Mouse (Mus musculus) stomach, adult 2 months (tissue): Measurements from ENCODE around the gene Clic1. TPM values are rescaled to one million over a fixed set of nuclear protein-coding genes. Genes with fewer than 3 reads are reported as not detected.

Source experiments
- polyA plus RNA-seq: library from polyadenylated mRNA; depleted of rRNA; stranded (reverse); fragments of >200 nt; gene quantifications from 2 replicates; pipeline ENCODE4 v1.2.3, GENCODE M21; 2012; rRNA removed

Clic1 gene
- polyA plus RNA-seq = 131 and 147 TPM in 2 replicates

GRCm38 (mm10) chr17:35049561-35050016, at the start of gene Clic1:
TSS of gene Clic1 (plus strand) at chr17:35049966.

DNA sequence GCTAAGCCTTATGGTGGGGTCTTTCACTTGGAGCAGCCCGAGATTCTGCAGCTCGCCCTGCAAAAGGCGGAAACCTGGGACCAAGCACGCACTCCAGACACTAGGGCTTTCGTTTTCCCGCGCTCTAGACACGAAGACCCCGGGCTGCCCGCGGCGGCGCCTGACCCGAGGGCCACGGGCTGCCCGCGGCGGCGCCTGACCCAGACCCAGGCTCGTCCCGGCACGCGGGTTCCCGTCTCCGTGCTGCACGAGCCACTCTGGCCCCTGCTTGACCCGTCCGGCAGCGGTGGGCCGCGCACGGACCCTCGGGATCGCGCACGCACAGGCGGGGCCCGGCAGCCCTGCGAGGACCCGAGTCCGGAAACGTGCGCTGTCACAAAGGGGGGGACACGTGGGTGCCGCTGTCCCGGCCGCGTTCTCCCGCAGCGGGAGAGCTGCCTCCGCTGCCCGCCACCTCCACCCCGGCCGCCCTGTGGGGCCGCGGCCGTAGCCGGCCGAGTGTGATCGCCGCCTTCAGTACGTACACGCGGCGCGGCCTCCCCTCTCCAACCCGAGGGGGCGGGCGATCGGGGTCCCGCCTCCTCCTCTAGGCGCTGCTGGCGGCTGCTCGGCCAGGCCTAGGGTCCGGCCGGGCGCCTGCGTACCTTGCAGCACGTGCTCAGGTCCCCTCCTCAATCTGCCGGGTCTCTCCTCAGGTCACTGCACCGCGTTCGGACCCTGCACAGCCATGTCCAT, 48.9 kb upstream of the Clic1 start, which contains the start of gene Vars:
Gene Vars (plus strand): TSS at position 271 of the 735 bp plus-strand sequence.

DNA sequence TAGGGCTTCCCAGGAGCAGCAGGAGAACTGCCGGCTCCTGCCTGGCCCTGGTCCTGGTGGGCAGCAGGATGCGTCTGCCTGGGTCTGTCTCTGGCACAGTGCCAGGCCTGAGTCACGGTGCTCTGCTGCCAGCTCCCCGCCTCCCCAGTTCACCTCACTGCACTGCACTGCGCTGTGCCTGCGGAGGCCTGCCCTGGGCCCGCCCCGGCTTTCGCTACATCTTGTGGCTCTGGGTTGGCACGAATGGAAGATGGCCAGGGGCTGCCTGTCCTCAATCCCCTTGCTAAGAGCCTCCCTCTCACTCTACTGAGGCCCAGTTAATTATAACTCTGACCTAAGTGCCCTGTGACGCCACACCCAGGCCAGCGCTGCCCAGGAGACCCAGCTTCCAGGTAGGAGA, 33.4 kb upstream of the Clic1 start, which contains the start of gene Vwa7:
Gene Vwa7 (plus strand): TSS at position 204 of the 400 bp plus-strand sequence.

DNA sequence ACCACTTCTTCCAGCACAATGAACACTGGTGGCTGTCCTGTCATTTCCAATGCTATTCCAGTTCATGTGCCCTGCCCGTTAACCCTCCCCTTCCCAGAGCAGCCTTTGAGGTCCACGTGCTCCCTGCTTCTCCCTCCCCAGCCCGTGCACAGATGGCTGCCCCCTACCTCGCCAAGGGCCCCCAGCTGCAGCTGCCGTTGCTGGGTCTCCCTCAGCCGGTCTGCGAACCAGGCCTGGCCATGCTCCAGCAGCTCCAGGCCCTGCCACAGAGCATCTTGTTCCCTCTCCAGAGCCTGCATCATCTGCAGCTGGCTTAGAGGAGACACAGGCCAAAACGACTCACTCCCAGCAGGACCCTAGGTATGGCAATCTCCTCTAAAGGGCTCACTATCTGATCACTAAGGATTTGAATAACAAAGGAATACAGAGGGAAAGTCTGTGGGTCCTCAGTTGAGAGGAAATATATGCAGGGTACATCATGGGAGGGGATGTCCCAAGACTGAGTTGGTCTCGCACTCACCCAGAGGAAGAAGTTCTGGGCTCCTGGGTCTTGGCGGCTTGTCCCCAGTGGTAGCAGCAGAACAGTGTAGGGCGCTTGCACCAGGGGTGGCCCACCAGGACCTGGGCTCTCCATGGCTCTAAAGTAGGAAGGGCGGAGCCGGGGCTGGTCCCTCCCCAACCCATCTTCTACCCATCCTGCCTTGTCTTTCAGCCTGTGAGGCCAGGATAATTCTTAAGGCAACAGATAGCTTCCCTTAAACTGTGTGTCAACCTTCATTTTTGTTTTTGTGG, 22.3 kb upstream of the Clic1 start, which contains the start of gene Sapcd1:
Gene Sapcd1 (minus strand): TSS at position 740 of the 792 bp plus-strand sequence.

GRCm38 (mm10) chr17:35046681-35047455, 2.9 kb upstream of the Clic1 start, which contains the start of gene Msh5:
TSS of gene Msh5 (minus strand) at chr17:35046745.

DNA sequence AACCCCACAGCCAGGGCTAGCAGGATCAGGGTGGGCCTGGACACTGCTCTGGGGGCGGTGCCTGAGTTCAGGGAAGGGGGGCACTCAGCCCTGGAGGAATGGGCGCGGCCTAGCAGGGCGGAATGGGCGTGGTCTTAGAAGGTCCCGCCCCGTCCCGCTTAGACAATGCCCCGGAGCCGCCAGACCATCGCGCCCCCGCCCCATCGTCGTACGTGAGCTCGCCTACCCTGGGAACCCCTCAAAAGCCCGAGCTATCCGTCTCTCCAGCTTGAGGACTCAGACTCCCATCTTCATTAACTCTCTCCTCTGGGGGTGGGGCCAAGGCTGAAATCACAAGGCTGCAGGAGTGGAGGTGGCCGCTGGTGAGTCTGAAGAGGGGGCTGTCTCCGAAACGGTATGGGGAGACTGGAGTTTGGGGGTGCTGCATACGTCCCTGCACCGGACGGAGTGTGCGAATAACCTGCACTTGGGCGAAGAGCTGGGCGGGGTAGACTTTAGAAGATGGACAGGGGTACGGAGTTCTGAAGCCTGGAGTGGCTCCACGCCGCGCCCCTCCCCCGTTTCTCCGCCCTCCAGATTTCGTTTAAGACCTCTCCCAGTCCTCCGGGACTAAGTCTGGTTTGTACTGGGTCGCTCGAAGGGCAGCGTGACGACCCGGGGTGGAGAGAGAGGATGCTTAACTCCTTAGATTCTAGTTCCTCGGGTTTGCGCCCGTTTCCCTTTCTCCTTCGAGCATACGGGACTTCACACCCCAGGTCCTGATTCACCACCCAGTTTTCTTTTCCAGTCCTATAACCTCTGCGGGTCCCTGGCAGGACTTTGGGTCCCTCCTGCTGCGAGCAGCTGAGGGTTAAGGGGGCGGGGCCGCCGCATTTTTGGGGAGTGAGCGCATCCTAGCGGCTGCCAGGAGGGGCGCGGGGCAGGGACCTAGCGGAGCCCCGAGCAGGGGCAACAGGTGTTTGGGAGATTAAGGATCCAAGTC, 9.4 kb downstream of the Clic1 start, which contains the start of gene Ddah2:
Gene Ddah2 (plus strand): TSS at position 125 of the 982 bp plus-strand sequence.

GRCm38 (mm10) chr17:35064951-35065947, 15.5 kb downstream of the Clic1 start, which contains the start of gene Ly6g6c:
TSS of gene Ly6g6c (plus strand) at chr17:35065388.

GRCm38 (mm10) chr17:35066084-35066483, 16.3 kb downstream of the Clic1 start, which contains the start of gene Mpig6b:
TSS of gene Mpig6b (minus strand) at chr17:35066184.

GRCm38 (mm10) chr17:35076507-35077176, 26.9 kb downstream of the Clic1 start, which contains the start of gene Ly6g6e:
TSS of gene Ly6g6e (plus strand) at chr17:35076902.

DNA sequence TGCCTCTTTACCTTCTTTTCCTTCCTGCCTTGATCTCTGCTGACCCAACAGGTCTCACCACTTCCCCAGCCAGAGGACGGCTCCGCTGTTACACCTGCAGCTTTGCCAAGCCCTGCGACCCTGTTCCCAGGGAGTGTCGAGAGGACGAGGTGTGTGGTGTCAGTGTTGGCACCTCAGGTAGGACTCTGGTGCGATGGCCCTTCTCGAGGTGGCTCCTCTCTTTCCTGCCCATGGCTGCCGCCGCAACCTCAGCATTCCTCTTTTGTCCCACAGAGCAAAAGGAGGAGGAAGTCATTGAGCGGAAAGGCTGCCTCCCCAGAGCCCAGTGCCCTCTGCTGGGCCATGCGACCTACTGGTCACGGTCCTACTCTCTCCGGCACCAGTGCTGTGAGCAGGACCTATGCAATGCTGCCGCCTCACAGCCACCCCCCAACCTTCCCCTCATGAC, 28.0 kb downstream of the Clic1 start, which contains the start of gene Ly6g6d:
Gene Ly6g6d (minus strand): TSS at position 280 of the 448 bp plus-strand sequence.

DNA sequence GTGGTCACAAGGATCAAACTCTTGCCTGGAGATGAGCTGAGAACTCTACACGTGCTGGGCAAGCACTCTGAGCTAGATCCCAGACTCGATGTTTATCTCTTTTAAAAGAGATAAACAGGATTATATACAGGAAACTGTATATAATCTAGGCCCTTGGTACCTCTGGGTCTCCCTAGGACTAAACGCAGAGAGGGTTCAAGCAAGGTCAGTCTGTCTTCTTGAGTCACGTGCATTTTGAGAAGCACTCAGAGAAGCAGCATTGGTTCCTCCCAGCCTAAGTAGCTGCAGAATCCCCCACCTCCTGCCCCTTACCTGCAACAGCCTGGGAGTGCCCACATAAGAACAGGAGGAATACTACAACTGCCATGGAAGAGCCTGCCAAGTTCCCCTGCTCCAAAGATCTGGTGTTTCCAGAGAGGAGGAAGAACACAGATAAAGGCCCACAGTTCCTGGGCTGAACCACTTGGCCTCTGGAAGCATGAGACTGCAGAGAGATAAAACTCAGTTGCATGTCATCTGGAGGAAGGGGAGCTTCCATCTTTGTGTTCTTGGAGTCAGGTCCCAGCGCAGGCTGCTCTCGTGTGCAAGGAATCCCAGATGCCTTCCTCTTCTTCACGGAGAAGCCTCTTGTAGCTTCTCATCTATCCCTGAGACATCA, 35.6 kb downstream of the Clic1 start, which contains the start of gene Ly6g6f:
Gene Ly6g6f (minus strand): TSS at position 403 of the 658 bp plus-strand sequence.

GRCm38 (mm10) chr17:35088825-35089644, 39.3 kb downstream of the Clic1 start, which contains the start of gene Abhd16a:
TSS of gene Abhd16a (plus strand) at chr17:35089263.

DNA sequence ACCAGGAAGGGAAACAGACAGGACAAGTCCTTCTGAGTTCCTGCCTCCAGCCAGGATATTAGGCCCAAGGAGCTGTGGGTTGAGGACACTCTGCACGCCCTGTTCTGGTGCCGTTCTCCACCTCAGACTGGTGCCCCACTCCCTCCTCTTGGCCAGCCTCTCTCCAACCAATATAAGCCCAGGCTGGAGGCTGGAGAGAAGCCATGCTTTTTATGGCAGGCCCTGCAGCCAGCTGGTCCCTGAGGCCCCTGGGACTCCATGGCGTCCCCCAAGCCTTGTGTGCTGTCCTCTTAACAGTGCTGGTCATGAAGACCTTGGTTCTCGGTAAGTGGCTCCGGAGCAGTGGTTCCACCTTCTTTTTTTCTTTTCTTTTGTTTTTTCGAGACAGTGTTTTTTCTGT, 58.3 kb downstream of the Clic1 start, which contains the start of gene Ly6g5c:
Gene Ly6g5c (plus strand): TSS at position 183 of the 400 bp plus-strand sequence.

